Mouse (Mus musculus) liver, adult 2 months (tissue): ENCODE results near the gene Mllt10.

ENCODE experiments used
- CTCF ChIP-seq: fragments of 200-500 bp; IDR thresholded peaks from 2 replicates; pipeline ENCODE4 v1.5.1; 2011; ENCODE audit warnings: low read depth, low read length, control low read depth
- POLR2A ChIP-seq: fragments of 200-500 bp; IDR thresholded peaks from 2 replicates; pipeline ENCODE4 v1.6.1; 2011; ENCODE audit warnings: low read length, control low read depth; ENCODE audit not compliant: insufficient read depth; ENCODE audit errors: extremely low read depth

DNA sequence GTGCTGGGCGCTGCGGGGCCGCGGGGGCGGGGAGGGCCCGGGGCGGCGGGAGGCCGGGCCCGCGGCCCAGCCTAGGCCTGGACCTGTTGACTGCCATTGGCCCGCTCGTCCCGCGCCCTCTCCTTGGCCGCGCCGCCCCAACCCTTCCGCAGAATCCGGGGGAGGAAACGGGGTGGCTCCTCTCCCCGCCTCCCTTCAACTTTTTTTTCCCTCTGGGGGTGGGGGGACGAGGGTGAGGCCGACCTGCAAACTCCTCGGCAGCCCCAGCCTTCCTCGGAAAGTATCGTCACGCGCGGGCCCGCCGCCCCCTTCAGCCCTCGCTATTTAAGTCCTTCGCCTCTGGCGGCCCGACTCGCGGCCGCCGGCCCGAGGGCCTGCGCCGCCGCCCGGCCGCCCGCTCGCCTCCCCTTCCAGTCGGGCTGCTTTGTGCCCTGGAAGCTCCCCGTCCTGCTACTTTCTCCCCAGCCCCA lies 1.8 kb downstream of the Mllt10 start:
- TF ChIP-seq CTCF = no peak
- TF ChIP-seq POLR2A = peak; percentile 93
